Mouse (Mus musculus): ENCODE data around the gene Npy1r. TPM values are rescaled to one million over a fixed set of nuclear protein-coding genes. Genes with fewer than 3 reads are reported as not detected.

The Npy1r gene
- total RNA-seq (2021) (1 to 10 TPM; 5.0 to 6.0 TPM), polyA plus RNA-seq (2012; rRNA removed) (0.77 and 1.2 TPM in 2 replicates)
- long read RNA-seq, partial matches to known transcripts: 0 of 2 reads
- long read RNA-seq, other reads (novel, unspliced or antisense): 1 of 2 reads

- peak; percentile 71 for DNase-seq
Measured at GRCm38 (mm10) chr8:66696970-66697843, at the start of gene Npy1r. Npy1r (plus strand) TSS chr8:66697192.

GRCm38 (mm10) chr8:66681261-66681660 is 15.7 kb upstream of the Npy1r start:
- peak; percentile 11 for DNase-seq

- DNase-seq: no peak
Measured at GRCm38 (mm10) chr8:66687511-66688329, 9.3 kb upstream of the Npy1r start, which contains the start of gene Npy5r. Npy5r (minus strand) TSS chr8:66688128.

- DNase-seq: no peak
Measured at GRCm38 (mm10) chr8:66688395-66688794, 8.6 kb upstream of the Npy1r start.

GRCm38 (mm10) chr8:66688799-66689198 is 8.2 kb upstream of the Npy1r start:
- no peak for DNase-seq

- DNase-seq: no peak
Measured at GRCm38 (mm10) chr8:66690402-66690801, 6.6 kb upstream of the Npy1r start.

- no peak for DNase-seq
Measured at GRCm38 (mm10) chr8:66698011-66698410, 1.0 kb downstream of the Npy1r start.

GRCm38 (mm10) chr8:66698782-66699181 is 1.8 kb downstream of the Npy1r start:
- DNase-seq: no peak

- DNase-seq: no peak
Measured at GRCm38 (mm10) chr8:66714324-66714975, 17.5 kb downstream of the Npy1r start.

- DNase-seq: no peak
Measured at GRCm38 (mm10) chr8:66722835-66723234, 25.8 kb downstream of the Npy1r start.

GRCm38 (mm10) chr8:66729446-66729845 is 32.5 kb downstream of the Npy1r start:
- DNase-seq: no peak

GRCm38 (mm10) chr8:66731957-66732356 is 35.0 kb downstream of the Npy1r start:
- DNase-seq: no peak

GRCm38 (mm10) chr8:66742359-66742758 is 45.4 kb downstream of the Npy1r start:
- DNase-seq: no peak

- no peak for DNase-seq
Measured at GRCm38 (mm10) chr8:66745612-66746011, 48.6 kb downstream of the Npy1r start.

GRCm38 (mm10) chr8:66751621-66752020 is 54.6 kb downstream of the Npy1r start:
- no peak for DNase-seq

- DNase-seq: no peak
Measured at GRCm38 (mm10) chr8:66756161-66756560, 59.2 kb downstream of the Npy1r start.

Other genes with a start within 250 kb of the Npy1r start
- 1 to 10 TPM; 6.0 to 6.7 TPM for gene Tma16, start 210.7 kb upstream of the Npy1r start, total RNA-seq (2021)
- 0.77 and 0.94 TPM in 2 replicates for gene Tma16, start 210.7 kb upstream of the Npy1r start, polyA plus RNA-seq (2012; rRNA removed)
- not detected for gene Tktl2, start 185.4 kb upstream of the Npy1r start, total RNA-seq (2021)
- not detected in 2 replicates for gene Tktl2, start 185.4 kb upstream of the Npy1r start, polyA plus RNA-seq (2012; rRNA removed)
- gene Npy5r, start 9.1 kb upstream of the Npy1r start, total RNA-seq (2021): under 1 TPM; 0.23 to 0.35 TPM
- 0.03 TPM in 1 of 2 replicates, not detected in the other for gene Npy5r, start 9.1 kb upstream of the Npy1r start, polyA plus RNA-seq (2012; rRNA removed)
- 10 to 100 TPM; 14.4 to 15.3 TPM for gene Naf1, start 163.0 kb downstream of the Npy1r start, total RNA-seq (2021)
- 14.9 and 15.8 TPM in 2 replicates for gene Naf1, start 163.0 kb downstream of the Npy1r start, polyA plus RNA-seq (2012; rRNA removed)